Mouse (Mus musculus): ENCODE measurements at regions not wholly inside any gene's neighbourhood (a gene's known extent, or its start where the extent isn't known, plus 50 kb on each side); places are given as distances from the start of the nearest gene placed in this dataset.

DNA sequence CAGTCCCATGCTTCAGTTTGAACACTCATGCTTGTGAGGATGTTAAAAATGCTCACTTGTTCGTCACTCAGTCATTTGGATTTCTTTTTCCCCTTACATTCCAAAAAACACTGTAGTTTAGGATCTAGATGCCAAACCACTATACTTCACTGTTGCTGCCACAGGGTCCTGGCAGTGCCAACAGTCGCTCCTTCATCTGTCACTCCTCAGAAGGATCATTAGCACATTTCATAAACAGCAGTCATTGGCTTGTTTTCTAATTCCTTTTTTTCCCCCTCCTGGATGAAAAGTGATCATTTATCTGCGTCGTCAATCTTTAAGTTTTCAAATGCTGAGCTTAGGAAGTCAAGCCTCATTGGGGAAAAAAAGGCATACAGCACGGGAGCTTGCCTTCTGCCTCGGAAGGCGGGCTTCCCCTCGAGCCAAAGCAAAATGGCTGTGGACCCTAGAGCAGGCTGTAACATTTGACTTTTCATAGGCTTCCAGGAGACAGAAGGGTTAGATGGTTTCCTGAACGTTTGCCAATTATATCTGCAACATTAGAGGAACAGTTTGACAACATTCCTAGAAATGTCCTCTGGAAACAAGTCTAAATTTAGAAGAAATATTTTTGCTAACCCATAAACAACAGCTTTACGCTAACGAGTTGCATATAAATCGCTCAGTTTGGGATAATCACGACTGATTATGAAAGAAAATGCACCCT lies 95.6 kb upstream of the Fat1 start:
- DNase-seq = no peak

DNA sequence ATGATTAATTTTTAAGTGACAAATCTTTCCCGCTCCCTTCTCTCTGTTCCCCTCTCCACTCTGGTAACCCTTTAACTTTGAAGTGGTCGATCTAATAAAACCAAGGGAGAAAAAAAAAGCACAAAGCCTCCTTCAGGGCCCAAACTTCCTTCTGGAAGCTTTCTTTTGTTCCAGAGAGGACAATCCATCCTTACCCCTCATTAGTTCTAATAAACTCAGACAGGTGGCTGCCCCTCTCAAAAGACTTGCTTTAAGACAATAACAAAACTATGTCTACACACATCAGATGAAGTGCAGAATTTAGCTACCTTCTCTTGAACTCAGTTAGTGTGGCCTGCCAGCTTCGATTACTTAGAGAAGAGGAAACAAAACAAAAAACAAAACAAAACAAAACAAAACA lies 94.6 kb upstream of the Fat1 start:
- no peak for DNase-seq

DNA sequence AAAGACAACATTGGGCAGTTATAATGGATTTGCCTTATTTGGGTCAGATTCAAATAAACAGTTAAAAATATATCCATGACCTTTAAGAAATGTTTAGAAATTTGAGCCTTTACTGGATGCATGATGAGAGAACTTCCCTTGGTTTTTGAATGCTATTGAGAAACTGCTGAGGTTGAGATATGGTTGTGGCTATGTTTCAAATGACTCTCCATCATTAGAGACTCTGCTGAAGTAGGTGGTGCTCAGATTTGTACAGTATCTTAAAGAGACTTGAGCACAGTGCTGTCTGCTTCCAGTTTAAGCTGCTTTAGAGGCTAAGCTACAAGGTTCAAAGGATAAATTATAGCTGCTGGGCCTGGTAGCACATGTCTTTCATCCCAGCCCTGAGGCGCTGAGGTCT lies 90.9 kb upstream of the Fat1 start:
- no peak for DNase-seq

DNA sequence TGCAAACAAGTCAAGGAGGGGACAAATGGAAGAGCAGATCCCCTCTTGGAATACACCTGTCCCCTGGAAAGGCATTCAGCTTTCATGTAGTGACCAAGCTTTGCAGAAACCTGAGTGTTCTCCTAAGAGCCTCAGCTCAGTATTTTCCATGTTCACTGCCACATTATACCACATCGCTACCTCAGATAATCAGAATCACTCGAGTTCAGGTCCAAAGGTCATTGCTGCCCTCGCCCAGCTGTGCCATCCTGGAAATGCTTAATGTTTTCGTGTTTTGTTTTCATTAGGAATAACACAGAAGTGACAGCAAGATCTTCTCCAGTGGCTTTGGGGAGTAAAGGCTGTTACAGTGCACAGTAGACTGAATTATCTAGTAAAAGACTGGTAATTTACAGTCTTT lies 83.0 kb upstream of the Fat1 start:
- DNase-seq = no peak

DNA sequence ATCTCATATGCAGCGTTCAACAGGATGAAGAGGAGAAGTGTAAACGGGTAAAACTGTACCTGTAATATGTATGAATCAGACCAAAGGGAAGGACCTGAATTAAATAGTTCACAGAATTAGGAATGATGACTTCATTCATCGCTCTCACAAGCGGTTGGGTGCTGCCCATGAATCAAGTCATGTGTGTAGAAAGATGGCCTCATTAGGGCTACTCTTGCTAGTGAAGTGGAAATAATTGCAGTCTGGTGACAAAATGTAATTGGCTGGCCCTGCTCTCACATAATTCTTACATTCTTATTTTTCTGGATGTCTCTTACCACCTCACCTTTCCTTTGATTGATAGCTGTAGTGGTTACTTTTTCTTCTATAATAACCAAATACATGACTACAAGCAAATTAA lies 80.1 kb upstream of the Fat1 start:
- DNase-seq = no peak

DNA sequence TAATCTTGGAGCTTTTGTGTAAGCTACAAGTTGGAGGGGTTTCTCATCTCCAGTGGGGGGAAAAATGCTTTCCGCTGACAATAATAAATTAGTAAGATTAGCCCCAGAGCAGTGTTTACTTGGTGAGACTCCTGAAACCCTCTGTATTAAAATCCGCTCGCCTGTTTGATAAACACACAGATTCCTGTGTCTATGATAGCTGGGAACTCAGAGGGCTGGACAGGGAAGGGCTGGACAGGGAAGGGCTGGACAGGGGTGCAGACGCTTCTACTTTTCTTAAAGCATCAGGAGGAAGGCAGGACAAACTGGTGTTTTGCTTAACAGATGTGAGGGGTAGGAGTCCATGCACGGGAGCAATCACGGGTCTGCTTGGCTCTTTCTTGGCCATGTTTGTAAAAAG lies 68.0 kb upstream of the Fat1 start:
- no peak for DNase-seq

DNA sequence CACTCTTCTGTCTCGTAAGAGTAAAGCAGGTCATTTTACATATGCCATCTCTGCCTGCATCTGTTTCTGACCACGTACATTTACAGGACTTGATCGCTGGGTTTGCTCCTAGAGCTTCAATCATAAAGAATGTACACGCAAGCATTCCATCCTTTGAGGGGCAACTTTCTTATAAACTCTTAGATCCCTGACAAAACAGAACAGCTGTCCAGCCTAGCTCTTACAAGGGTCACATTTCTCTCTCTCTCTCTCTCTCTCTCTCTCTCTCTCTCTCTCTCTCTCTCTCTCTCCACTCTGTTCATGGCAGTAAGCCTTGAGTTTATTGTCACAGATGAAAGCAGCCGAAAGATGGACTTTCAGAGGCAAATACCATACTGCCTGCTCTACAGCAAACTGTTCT lies 67.6 kb upstream of the Fat1 start:
- DNase-seq = no peak

DNA sequence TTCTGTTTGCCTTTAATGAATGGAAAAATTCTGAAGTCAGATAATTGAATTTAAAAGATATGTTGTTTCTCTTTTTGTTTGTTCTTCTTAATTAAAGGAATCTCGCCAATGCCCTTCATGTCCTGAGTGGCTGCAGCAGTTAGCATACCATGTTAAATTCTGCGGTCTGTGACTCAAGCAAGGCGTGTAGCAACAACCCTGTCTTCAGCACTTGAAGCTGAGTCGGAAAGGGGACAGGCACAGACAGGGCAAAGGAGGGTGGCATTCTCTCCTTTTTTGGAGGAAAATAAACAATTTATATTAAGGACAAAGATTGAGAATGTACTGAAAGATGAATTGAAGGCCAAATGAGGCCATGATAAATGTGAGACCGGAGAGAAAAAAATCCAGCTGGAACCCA lies 58.2 kb upstream of the Fat1 start:
- no peak for DNase-seq

DNA sequence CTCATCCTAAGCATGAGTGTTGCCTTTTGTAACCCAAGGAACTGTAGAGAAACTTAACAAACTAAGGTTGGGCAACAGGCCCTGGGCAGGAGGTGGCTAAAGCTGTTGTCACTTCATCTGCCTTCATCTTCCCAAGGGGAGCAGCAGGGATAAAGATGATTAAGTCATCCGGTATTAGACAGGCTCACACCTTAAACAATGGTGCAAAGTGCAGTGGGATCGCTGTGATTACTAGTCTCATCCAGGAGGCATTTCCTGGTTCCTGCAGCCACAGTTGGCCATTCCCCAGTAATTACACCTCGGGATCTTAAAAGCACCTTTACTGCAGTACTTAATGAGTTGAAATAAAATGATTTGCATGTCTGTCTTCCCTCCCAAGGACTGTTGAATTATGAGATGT lies 57.0 kb upstream of the Fat1 start:
- DNase-seq = no peak

DNA sequence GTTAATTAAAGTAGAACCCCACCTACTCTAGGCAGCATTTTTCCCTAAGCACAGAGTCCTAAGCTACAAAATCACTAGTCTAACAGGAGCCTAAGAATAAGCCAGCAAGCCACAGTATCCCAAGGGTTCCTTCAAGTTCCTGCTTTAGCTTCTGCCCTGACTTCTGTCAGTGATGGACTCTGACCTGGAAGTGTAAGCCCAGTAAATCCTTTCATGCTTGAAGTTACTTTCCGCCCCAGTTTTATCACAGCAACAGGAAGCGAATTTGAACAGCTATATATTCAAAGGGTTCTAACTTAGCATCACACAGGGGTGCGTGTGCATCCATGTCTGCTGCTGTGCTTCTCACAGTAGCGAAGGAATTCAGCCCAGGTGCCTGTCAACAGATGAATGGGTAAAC lies 56.1 kb upstream of the Fat1 start:
- DNase-seq = no peak

DNA sequence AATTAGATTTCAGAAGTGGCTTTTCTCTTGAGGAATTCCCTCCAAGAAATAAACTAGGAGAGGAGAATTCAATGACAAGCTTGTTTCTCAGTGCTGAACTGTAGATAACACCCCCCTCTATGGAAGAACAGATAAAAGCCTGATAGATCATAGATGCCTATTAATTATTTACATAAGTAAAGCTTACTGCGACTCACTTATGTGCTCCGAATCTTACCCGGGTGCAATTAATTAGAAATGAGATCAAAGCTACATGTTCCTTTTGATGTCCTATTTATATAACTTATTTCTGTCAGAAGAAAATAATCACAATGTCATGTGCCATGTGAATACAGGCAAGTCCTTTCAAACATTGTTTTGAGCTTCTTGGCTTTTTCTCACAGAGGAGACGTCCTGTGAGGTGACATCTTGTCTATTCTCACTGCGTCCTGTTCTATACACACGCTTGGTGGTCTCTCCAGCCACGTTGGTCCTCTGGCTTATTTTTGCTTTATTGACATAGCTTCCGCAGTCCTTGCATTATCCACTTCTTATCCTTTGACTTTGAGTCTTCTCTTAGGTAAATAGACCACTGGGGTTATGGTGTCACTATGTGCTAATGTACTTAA lies 50.7 kb upstream of the Fat1 start:
- DNase-seq = no peak

All from heart, postnatal 4 days (tissue).